Mouse (Mus musculus) erythroid progenitor cell, adult 5-6 weeks (primary cell): ENCODE results near the gene Gm20388. TPM values are rescaled to one million over a fixed set of nuclear protein-coding genes. Genes with fewer than 3 reads are reported as not detected.
A peak's percentile ranks its signal among the peaks of the same experiment; 100 is the strongest.

Experiments
- ATAC-seq: replicated peaks from 2 replicates; pipeline ENCODE4 v1.8.0; 2016; ENCODE audit warnings: moderate number of reproducible peaks, mild to moderate bottlenecking, moderate TSS enrichment, inconsistent platforms; ENCODE audit not compliant: poor library complexity, low FRiP score, severe bottlenecking
- total RNA-seq, 2 experiments: library from RNA; stranded (forward) in 1 of 2; stranded (reverse) in 1 of 2; fragments of 150-400 nt in 1 of 2; fragments of 186-747, 209-891 nt in 1 of 2; gene quantifications; 2 replicates each; pipeline versions ENCODE4 v1.2.3 to v1.2.4; 2015 to 2017; ENCODE audit warnings: low replicate concordance in 2 of 2

Gene Gm20388
- total RNA-seq, 2 experiments from 2014 or later: 4.2 TPM; not detected in 1

GRCm38 (mm10) chr8:122457171-122457570, 2546.5 kb downstream of the Gm20388 start:
- no peak for ATAC-seq

GRCm38 (mm10) chr8:122459218-122459900, 2548.7 kb downstream of the Gm20388 start:
- no peak for ATAC-seq

GRCm38 (mm10) chr8:122459990-122460389, 2549.3 kb downstream of the Gm20388 start:
- no peak for ATAC-seq

GRCm38 (mm10) chr8:122460524-122461472, 2550.2 kb downstream of the Gm20388 start, which contains the start of gene Snai3:
Gene Snai3 (minus strand): TSS chr8:122460733.
- 0 out of 2 replicates have a peak, but pooled peaks have one; percentile 7 for ATAC-seq

- ATAC-seq: no peak
These were observed 2551.0 kb downstream of the Gm20388 start for GRCm38 (mm10) chr8:122461473-122462148.

- ATAC-seq: no peak
These were observed 2551.9 kb downstream of the Gm20388 start for GRCm38 (mm10) chr8:122462510-122462909.

- ATAC-seq: no peak
These were observed 2553.3 kb downstream of the Gm20388 start for GRCm38 (mm10) chr8:122463651-122464640.

GRCm38 (mm10) chr8:122464985-122465384, 2554.3 kb downstream of the Gm20388 start:
- ATAC-seq: no peak

GRCm38 (mm10) chr8:122467816-122468215, 2557.2 kb downstream of the Gm20388 start:
- ATAC-seq: no peak

- ATAC-seq: no peak
These were observed 2558.8 kb downstream of the Gm20388 start for GRCm38 (mm10) chr8:122469407-122469806.

- no peak for ATAC-seq
These were observed 2559.3 kb downstream of the Gm20388 start for GRCm38 (mm10) chr8:122469965-122470364.

- ATAC-seq: no peak
These were observed 2560.1 kb downstream of the Gm20388 start for GRCm38 (mm10) chr8:122470691-122471090.

GRCm38 (mm10) chr8:122473911-122474421, 2563.3 kb downstream of the Gm20388 start:
- ATAC-seq: no peak

- peak; percentile 58 for ATAC-seq
These were observed 2564.4 kb downstream of the Gm20388 start for GRCm38 (mm10) chr8:122474951-122475560.

GRCm38 (mm10) chr8:122475580-122476320, 2565.1 kb downstream of the Gm20388 start, which contains the start of the genes Rnf166 and Ctu2:
Gene Rnf166 (minus strand): TSS chr8:122476064.
Gene Ctu2 (plus strand): TSS chr8:122476143.
- peak; percentile 86 for ATAC-seq

- ATAC-seq: no peak
These were observed 2571.8 kb downstream of the Gm20388 start for GRCm38 (mm10) chr8:122482448-122482847.

GRCm38 (mm10) chr8:122483877-122484276, 2573.2 kb downstream of the Gm20388 start:
- no peak for ATAC-seq
